Mouse (Mus musculus): ENCODE measurements around the gene Eml2.

Eml2 gene

GRCm38 (mm10) chr7:19228793-19229148, 52.5 kb downstream of the Eml2 start:
- CTCF ChIA-PET = interaction anchor here (1.2 kb wide), 1 partner anchor 11 kb away, joined by 3 read pairs; no protein-coding TSS in a partner anchor

DNA sequence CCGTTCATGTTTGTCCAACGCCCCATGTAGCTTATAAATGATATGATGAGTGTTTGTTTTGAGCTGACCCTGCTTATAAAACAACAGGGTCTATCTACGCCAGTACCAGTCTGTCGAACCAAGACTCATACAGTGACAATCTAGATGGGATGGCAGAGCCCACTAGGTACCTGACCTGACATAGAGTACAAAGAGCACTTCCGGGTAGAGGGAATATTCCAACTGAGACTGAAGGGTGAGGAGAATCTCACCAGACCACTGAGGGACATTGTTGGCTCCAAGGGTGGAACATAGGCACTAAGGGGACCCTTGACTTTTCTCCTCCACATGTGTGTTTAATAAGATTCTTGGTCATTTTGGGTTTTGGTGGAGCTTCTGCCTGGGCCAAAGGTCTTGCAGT, 53.2 kb downstream of the Eml2 start:
- CTCF ChIA-PET = interaction anchor here (1.2 kb wide), 1 partner anchor 10 kb away, joined by 3 read pairs; no protein-coding TSS in a partner anchor

DNA sequence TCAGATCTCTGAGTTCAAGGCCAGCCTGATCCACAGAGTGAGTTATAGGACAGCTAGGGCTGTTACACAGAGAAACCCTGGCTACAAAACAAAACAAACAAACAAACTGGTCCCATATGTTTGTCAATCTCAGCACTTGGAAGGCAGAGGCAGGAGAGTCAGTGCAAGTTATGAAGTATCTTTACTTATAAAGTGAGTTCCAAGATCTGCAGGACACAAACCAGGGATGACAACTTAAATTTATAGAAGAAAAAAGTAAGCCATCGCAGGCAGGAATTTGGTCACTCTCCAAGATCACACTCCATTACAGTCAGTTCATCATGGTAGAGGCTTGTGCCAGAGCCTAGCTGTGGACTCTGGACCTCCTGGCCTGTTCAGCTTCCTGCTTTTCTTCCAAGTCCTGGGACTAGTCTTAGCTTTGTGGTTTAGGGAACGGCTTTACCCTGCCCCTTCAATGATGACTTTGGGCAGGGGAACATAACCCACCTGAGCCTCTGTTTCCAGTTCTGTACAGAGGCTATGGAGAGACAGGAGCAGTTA, 53.9 kb downstream of the Eml2 start:
- CTCF ChIA-PET = no interaction called here

GRCm38 (mm10) chr7:19230899-19231298, 54.7 kb downstream of the Eml2 start:
- CTCF ChIA-PET = no interaction called here

- CTCF ChIA-PET = interaction anchor here (1.1 kb wide), 1 partner anchor 40 kb away, joined by 3 read pairs; the partner anchor contains the start of gene Vasp
Measured at GRCm38 (mm10) chr7:19231849-19232248, 55.6 kb downstream of the Eml2 start.

GRCm38 (mm10) chr7:19234652-19235051, 58.4 kb downstream of the Eml2 start:
- CTCF ChIA-PET = interaction anchor here (0.6 to 0.8 kb wide), 2 partner anchors 31 to 47 kb away, joined by 3 to 9 read pairs; no protein-coding TSS in a partner anchor

- CTCF ChIA-PET = interaction anchor here (0.6 kb wide), 1 partner anchor 31 kb away, joined by 9 read pairs; no protein-coding TSS in a partner anchor
Measured at GRCm38 (mm10) chr7:19235092-19235671, 59.0 kb downstream of the Eml2 start.

- CTCF ChIA-PET = no interaction called here
Measured at GRCm38 (mm10) chr7:19236411-19236810, 60.2 kb downstream of the Eml2 start.

DNA sequence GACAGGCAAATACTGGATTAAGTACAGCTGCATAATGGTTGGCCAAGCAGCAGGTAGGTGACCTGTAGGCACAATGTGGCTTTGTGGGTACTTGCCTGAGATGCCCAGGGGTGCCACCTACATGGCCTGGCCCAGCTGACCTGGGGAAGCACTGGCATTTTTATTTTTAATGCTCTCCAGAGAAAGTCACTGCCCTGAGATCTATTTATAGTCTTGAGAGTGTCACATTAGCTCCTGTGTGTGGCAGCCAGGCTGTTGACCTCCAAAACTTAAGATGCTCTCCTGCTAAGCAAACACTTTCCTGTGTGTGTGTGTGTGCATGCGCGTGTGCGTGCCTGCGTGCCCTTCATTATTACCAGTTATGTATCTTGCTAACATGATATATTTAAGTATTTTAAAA, 62.1 kb downstream of the Eml2 start:
- CTCF ChIA-PET = interaction anchor here (0.6 kb wide), 1 partner anchor 101 kb away, joined by 3 read pairs; no protein-coding TSS in a partner anchor

DNA sequence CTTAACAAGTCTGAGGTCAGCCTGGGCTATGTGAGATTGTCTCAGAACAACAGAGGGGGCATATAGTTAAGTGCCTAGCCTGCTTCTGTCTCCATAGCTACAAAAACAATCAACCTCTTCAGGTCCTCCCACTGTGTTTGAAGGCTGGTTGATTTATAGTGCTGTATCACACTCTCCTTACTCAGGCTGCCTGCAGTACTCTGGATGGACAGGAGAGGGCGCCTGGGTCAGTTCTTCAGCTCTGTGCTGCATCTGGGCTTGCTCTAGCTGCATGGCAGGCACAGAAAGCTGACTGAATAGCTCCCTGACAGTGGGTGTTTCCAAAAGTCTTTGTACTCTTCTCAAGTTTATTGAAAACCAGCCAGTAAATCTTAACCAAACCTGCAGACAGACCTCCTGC, 63.2 kb downstream of the Eml2 start:
- CTCF ChIA-PET = interaction anchor here (0.7 to 1.2 kb wide), 8 partner anchors 11 to 111 kb away, joined by 3 to 16 read pairs (median 4); no protein-coding TSS in a partner anchor

GRCm38 (mm10) chr7:19239986-19240385, 63.8 kb downstream of the Eml2 start:
- CTCF ChIA-PET = interaction anchor here (0.6 to 1.2 kb wide), 9 partner anchors 9 to 115 kb away, joined by 3 to 6 read pairs (median 4); no protein-coding TSS in a partner anchor

- CTCF ChIA-PET = interaction anchor here (0.6 kb wide), 1 partner anchor 18 kb away, joined by 3 read pairs; no protein-coding TSS in a partner anchor
Measured at GRCm38 (mm10) chr7:19240905-19241463, 64.8 kb downstream of the Eml2 start.

- CTCF ChIA-PET = no interaction called here
Measured at GRCm38 (mm10) chr7:19242005-19242404, 65.8 kb downstream of the Eml2 start.

- CTCF ChIA-PET = no interaction called here
Measured at GRCm38 (mm10) chr7:19243858-19244257, 67.6 kb downstream of the Eml2 start.

GRCm38 (mm10) chr7:19245083-19245482, 68.9 kb downstream of the Eml2 start:
- CTCF ChIA-PET = interaction anchor here (0.6 kb wide), 1 partner anchor 99 kb away, joined by 8 read pairs; no protein-coding TSS in a partner anchor

- CTCF ChIA-PET = interaction anchor here (0.5 kb wide), 1 partner anchor 355 kb away, joined by 4 read pairs; no protein-coding TSS in a partner anchor
Measured at GRCm38 (mm10) chr7:19246855-19247254, 70.6 kb downstream of the Eml2 start.

- CTCF ChIA-PET = interaction anchor here (0.7 kb wide), 1 partner anchor 31 kb away, joined by 3 read pairs; no protein-coding TSS in a partner anchor
Measured at GRCm38 (mm10) chr7:19247511-19247910, 71.3 kb downstream of the Eml2 start.

- CTCF ChIA-PET = interaction anchor here (0.9 kb wide), 1 partner anchor 12 kb away, joined by 3 read pairs; no protein-coding TSS in a partner anchor
Measured at GRCm38 (mm10) chr7:19252078-19252477, 75.9 kb downstream of the Eml2 start.

DNA sequence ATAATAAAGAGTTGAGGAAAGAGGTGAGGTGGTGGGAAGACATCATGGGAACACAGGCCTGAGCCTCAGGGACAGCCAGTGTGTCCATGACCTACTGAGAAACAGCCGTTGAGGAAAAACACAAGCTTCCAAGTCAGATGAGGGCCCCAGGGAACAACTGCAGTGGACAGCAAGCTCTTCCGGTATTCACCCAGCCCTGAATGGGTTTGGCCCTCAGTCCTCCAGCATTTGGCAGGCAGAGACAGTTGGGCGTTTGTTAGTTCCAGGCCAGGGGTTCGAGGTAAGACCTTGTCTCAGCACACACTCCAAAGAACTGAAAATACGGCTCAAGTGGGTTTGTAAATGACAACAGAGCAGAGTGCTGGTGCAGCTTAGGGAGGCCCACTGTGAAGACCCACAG, 77.2 kb downstream of the Eml2 start:
- CTCF ChIA-PET = no interaction called here

DNA sequence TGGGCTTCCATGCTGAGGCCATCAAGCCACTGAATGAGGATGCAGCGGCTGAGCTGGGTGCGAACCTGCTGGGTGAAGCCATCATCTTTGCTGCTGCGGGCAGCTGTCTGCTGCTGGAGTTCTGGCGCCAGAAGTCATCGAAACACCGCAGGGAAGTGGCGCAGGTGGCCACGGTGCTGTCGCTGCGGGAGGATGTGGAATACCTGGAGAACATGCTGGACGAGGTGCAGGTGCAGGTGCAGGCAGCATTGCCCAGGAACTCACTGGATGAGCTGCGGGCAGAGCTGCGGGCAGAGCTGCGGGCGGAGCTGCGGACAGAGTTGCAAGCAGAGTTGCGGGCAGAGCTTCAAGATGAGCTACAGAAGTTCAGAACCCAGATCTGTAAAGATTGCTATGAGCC, 79.2 kb downstream of the Eml2 start:
- CTCF ChIA-PET = no interaction called here
